Mouse (Mus musculus): Measurements from ENCODE around the gene Cabp2. TPM values are rescaled to one million over a fixed set of nuclear protein-coding genes. Genes with fewer than 3 reads are reported as not detected.

Cabp2 gene
- polyA plus RNA-seq, 1 experiment from 2014 or later: not detected

GRCm38 (mm10) chr19:4114551-4114950 lies 33.2 kb downstream of the Cabp2 start:
- H3K27ac ChIP-seq (ENCODE audit: low read depth, low read length): no peak overlapping the region
- peaks cover 20% of the 10 kb centered on the region for H3K36me3 ChIP-seq (ENCODE audit: control insufficient read depth, insufficient read depth, low read length)
- H3K4me1 ChIP-seq (ENCODE audit: control insufficient read depth, insufficient read depth, low read length): 0 out of 2 replicates have a peak, but pooled peaks cover 9% of the 10 kb centered on the region
- H3K27me3 ChIP-seq (ENCODE audit: control insufficient read depth, insufficient read depth, low read length): no peaks in the 10 kb centered on the region
- H3K9me3 ChIP-seq (replicated peaks; ENCODE audit: control insufficient read depth, low read length): no peaks in the 10 kb centered on the region
- no peak overlapping the region for H3K4me2 ChIP-seq
- H3K9ac ChIP-seq (ENCODE audit: low read depth, low read length): no peak overlapping the region
- no peak for ATAC-seq (replicated peaks; ENCODE audit: insufficient number of reproducible peaks, low FRiP score, low TSS enrichment)
- no peak overlapping the region for H3K4me3 ChIP-seq (ENCODE audit: low read depth, low read length)
- 86% methylated on average over 10 of the region's 10 CpGs for WGBS (ENCODE audit: insufficient replicate concordance)

GRCm38 (mm10) chr19:4115144-4115543 lies 33.8 kb downstream of the Cabp2 start:
- Histone ChIP-seq H3K4me2 (no peak overlapping the region), H3K27me3 (ENCODE audit: control insufficient read depth, insufficient read depth, low read length) (no peaks in the 10 kb centered on the region), H3K9me3 (replicated peaks; ENCODE audit: control insufficient read depth, low read length) (no peaks in the 10 kb centered on the region), H3K4me1 (ENCODE audit: control insufficient read depth, insufficient read depth, low read length) (0 out of 2 replicates have a peak, but pooled peaks cover 9% of the 10 kb centered on the region), H3K4me3 (ENCODE audit: low read depth, low read length) (no peak overlapping the region), H3K9ac (ENCODE audit: low read depth, low read length) (no peak overlapping the region), H3K27ac (ENCODE audit: low read depth, low read length) (no peak overlapping the region), H3K36me3 (ENCODE audit: control insufficient read depth, insufficient read depth, low read length) (peaks cover 20% of the 10 kb centered on the region)
- ATAC-seq (replicated peaks; ENCODE audit: insufficient number of reproducible peaks, low FRiP score, low TSS enrichment): no peak
- 88% methylated on average over 10 of the region's 10 CpGs for WGBS (ENCODE audit: insufficient replicate concordance)

GRCm38 (mm10) chr19:4115816-4116215 lies 34.4 kb downstream of the Cabp2 start:
- H3K27ac ChIP-seq (ENCODE audit: low read depth, low read length): no peak overlapping the region
- H3K4me1 ChIP-seq (ENCODE audit: control insufficient read depth, insufficient read depth, low read length): peaks cover 14% of the 10 kb centered on the region
- H3K9ac ChIP-seq (ENCODE audit: low read depth, low read length): no peak overlapping the region
- 82% methylated on average over 11 of the region's 11 CpGs for WGBS (ENCODE audit: insufficient replicate concordance)
- H3K4me3 ChIP-seq (ENCODE audit: low read depth, low read length): no peak overlapping the region
- peaks cover 20% of the 10 kb centered on the region for H3K36me3 ChIP-seq (ENCODE audit: control insufficient read depth, insufficient read depth, low read length)
- H3K27me3 ChIP-seq (ENCODE audit: control insufficient read depth, insufficient read depth, low read length): no peaks in the 10 kb centered on the region
- ATAC-seq (replicated peaks; ENCODE audit: insufficient number of reproducible peaks, low FRiP score, low TSS enrichment): no peak
- H3K4me2 ChIP-seq: no peak overlapping the region
- H3K9me3 ChIP-seq (replicated peaks; ENCODE audit: control insufficient read depth, low read length): no peaks in the 10 kb centered on the region

GRCm38 (mm10) chr19:4117006-4117405 lies 35.6 kb downstream of the Cabp2 start:
- ATAC-seq (replicated peaks; ENCODE audit: insufficient number of reproducible peaks, low FRiP score, low TSS enrichment): no peak
- no peak overlapping the region for H3K9ac ChIP-seq (ENCODE audit: low read depth, low read length)
- H3K4me3 ChIP-seq (ENCODE audit: low read depth, low read length): no peak overlapping the region
- H3K36me3 ChIP-seq (ENCODE audit: control insufficient read depth, insufficient read depth, low read length): peaks cover 17% of the 10 kb centered on the region; the same call in 1 of the 2 replicates
- H3K4me1 ChIP-seq (ENCODE audit: control insufficient read depth, insufficient read depth, low read length): peaks cover 16% of the 10 kb centered on the region
- H3K9me3 ChIP-seq (replicated peaks; ENCODE audit: control insufficient read depth, low read length): no peaks in the 10 kb centered on the region
- no peak overlapping the region for H3K27ac ChIP-seq (ENCODE audit: low read depth, low read length)
- 97% methylated on average over 7 of the region's 7 CpGs for WGBS (ENCODE audit: insufficient replicate concordance)
- H3K27me3 ChIP-seq (ENCODE audit: control insufficient read depth, insufficient read depth, low read length): no peaks in the 10 kb centered on the region
- H3K4me2 ChIP-seq: no peak overlapping the region

- no peak overlapping the region for H3K9ac ChIP-seq (ENCODE audit: low read depth, low read length)
- H3K27me3 ChIP-seq (ENCODE audit: control insufficient read depth, insufficient read depth, low read length): no peaks in the 10 kb centered on the region
- peaks cover 16% of the 10 kb centered on the region for H3K4me1 ChIP-seq (ENCODE audit: control insufficient read depth, insufficient read depth, low read length)
- H3K4me3 ChIP-seq (ENCODE audit: low read depth, low read length): no peak overlapping the region
- peaks cover 17% of the 10 kb centered on the region; the same call in 1 of the 2 replicates for H3K36me3 ChIP-seq (ENCODE audit: control insufficient read depth, insufficient read depth, low read length)
- no peak overlapping the region for H3K27ac ChIP-seq (ENCODE audit: low read depth, low read length)
- no peak overlapping the region for H3K4me2 ChIP-seq
- WGBS (ENCODE audit: insufficient replicate concordance): 87% methylated on average over 2 of the region's 2 CpGs
- ATAC-seq (replicated peaks; ENCODE audit: insufficient number of reproducible peaks, low FRiP score, low TSS enrichment): no peak
- no peaks in the 10 kb centered on the region for H3K9me3 ChIP-seq (replicated peaks; ENCODE audit: control insufficient read depth, low read length)
These were observed 37.0 kb downstream of the Cabp2 start for GRCm38 (mm10) chr19:4118350-4118749.

GRCm38 (mm10) chr19:4119716-4120487 lies 38.5 kb downstream of the Cabp2 start:
- Histone ChIP-seq H3K9ac (ENCODE audit: low read depth, low read length) (no peak overlapping the region), H3K9me3 (replicated peaks; ENCODE audit: control insufficient read depth, low read length) (no peaks in the 10 kb centered on the region), H3K4me1 (ENCODE audit: control insufficient read depth, insufficient read depth, low read length) (peaks cover 8% of the 10 kb centered on the region), H3K4me3 (ENCODE audit: low read depth, low read length) (no peak overlapping the region), H3K27ac (ENCODE audit: low read depth, low read length) (no peak overlapping the region), H3K36me3 (ENCODE audit: control insufficient read depth, insufficient read depth, low read length) (peaks cover 8% of the 10 kb centered on the region; the same call in 1 of the 2 replicates), H3K27me3 (ENCODE audit: control insufficient read depth, insufficient read depth, low read length) (no peaks in the 10 kb centered on the region), H3K4me2 (peak overlapping the region; percentile 64; the same call in 1 of the 2 replicates)
- no peak for ATAC-seq (replicated peaks; ENCODE audit: insufficient number of reproducible peaks, low FRiP score, low TSS enrichment)
- WGBS (ENCODE audit: insufficient replicate concordance): 77% methylated on average over 6 of the region's 6 CpGs

GRCm38 (mm10) chr19:4120496-4120895 lies 39.1 kb downstream of the Cabp2 start:
- Histone ChIP-seq H3K27ac (ENCODE audit: low read depth, low read length) (no peak overlapping the region), H3K9me3 (replicated peaks; ENCODE audit: control insufficient read depth, low read length) (no peaks in the 10 kb centered on the region), H3K4me3 (ENCODE audit: low read depth, low read length) (peak overlapping the region; percentile 48), H3K4me1 (ENCODE audit: control insufficient read depth, insufficient read depth, low read length) (peaks cover 10% of the 10 kb centered on the region), H3K27me3 (ENCODE audit: control insufficient read depth, insufficient read depth, low read length) (no peaks in the 10 kb centered on the region), H3K9ac (ENCODE audit: low read depth, low read length) (no peak overlapping the region), H3K4me2 (peak overlapping the region; percentile 64), H3K36me3 (ENCODE audit: control insufficient read depth, insufficient read depth, low read length) (peaks cover 3% of the 10 kb centered on the region; the same call in 1 of the 2 replicates)
- 91% methylated on average over 2 of the region's 2 CpGs for WGBS (ENCODE audit: insufficient replicate concordance)
- no peak for ATAC-seq (replicated peaks; ENCODE audit: insufficient number of reproducible peaks, low FRiP score, low TSS enrichment)

GRCm38 (mm10) chr19:4121097-4121805 lies 39.9 kb downstream of the Cabp2 start:
- H3K27ac ChIP-seq (ENCODE audit: low read depth, low read length): peak overlapping the region; percentile 50

More at GRCm38 (mm10) chr19:4121097-4121805, 39.9 kb downstream of the Cabp2 start:
- peak overlapping the region; percentile 64 for H3K4me2 ChIP-seq
- peaks cover 3% of the 10 kb centered on the region; the same call in 1 of the 2 replicates for H3K36me3 ChIP-seq (ENCODE audit: control insufficient read depth, insufficient read depth, low read length)
- peaks cover 10% of the 10 kb centered on the region for H3K4me1 ChIP-seq (ENCODE audit: control insufficient read depth, insufficient read depth, low read length)
- peak; percentile 73 for ATAC-seq (replicated peaks; ENCODE audit: insufficient number of reproducible peaks, low FRiP score, low TSS enrichment)
- peak overlapping the region; percentile 73 for H3K9ac ChIP-seq (ENCODE audit: low read depth, low read length)
- H3K4me3 ChIP-seq (ENCODE audit: low read depth, low read length): peak overlapping the region; percentile 48
- WGBS (ENCODE audit: insufficient replicate concordance): 4% methylated on average over 38 of the region's 38 CpGs
- H3K27me3 ChIP-seq (ENCODE audit: control insufficient read depth, insufficient read depth, low read length): no peaks in the 10 kb centered on the region
- no peaks in the 10 kb centered on the region for H3K9me3 ChIP-seq (replicated peaks; ENCODE audit: control insufficient read depth, low read length)
